Comparison of ENCODE assay signal across 8 mouse cellular contexts in the genomic region with DNA sequence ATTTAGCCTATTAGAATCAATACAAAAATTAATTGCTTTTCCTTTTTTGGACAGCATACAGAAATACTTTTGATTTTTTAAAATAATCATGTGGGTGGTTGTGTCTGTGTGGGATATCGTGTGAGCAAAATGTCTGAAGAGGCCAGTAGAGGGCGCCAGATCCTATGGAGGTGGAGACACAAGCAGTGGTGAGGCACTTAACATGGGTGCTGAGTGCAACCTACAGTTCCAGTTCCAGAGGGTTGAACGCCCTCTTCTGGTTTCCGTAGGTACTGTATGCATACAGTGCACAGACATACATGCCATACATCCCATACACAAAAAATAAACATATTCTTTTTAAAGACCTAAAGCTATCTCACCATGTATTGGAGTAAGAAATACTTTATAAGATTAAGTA.
DNase-seq lines count a peak whose midpoint lies in the region; ATAC-seq and TF ChIP-seq lines count a peak whose summit lies in the region.

No protein-coding gene starts in this region.

- no peak for TF ChIP-seq POLR2A in small intestine, adult 2 months (IDR thresholded peaks at IDR 0.05; ENCODE audit: low read depth, low read length)

- TF ChIP-seq CTCF in liver, postnatal 0 days (IDR thresholded peaks at IDR 0.05; ENCODE audit: low read depth): peak; percentile 73
- TF ChIP-seq CTCF in small intestine, adult 2 months (IDR thresholded peaks at IDR 0.05; ENCODE audit: extremely low read depth, insufficient read length, insufficient replicate concordance, low read depth, low read length): peak; percentile 66; the same call in 1 of the 2 replicates

- no peak for ATAC-seq in cerebellum, adult (ENCODE audit: insufficient number of reproducible peaks, low FRiP score, low TSS enrichment)
- ATAC-seq in liver, postnatal 0 days: peak; percentile 38

- H3K36me3 ChIP-seq in liver, postnatal 0 days (replicated peaks; ENCODE audit: insufficient read depth, low read length): no peaks in the 10 kb centered on the region
- no peaks in the 10 kb centered on the region for H3K36me3 ChIP-seq in small intestine, adult 2 months (ENCODE audit: control insufficient read depth, insufficient read depth, low read length)

- no peaks in the 10 kb centered on the region for H3K9me3 ChIP-seq in liver, postnatal 0 days (ENCODE audit: low read length)

- no peaks in the 10 kb centered on the region for H3K27me3 ChIP-seq in liver, postnatal 0 days (ENCODE audit: insufficient read depth, low read length)
- no peaks in the 10 kb centered on the region for H3K27me3 ChIP-seq in small intestine, adult 2 months (ENCODE audit: control insufficient read depth, insufficient read depth, low read length)

- H3K4me1 ChIP-seq in liver, postnatal 0 days (ENCODE audit: insufficient read depth): no peaks in the 10 kb centered on the region
- peaks cover 7% of the 10 kb centered on the region; the same call in 1 of the 2 replicates for H3K4me1 ChIP-seq in small intestine, adult 2 months (ENCODE audit: control insufficient read depth, insufficient read depth, insufficient read length, low read length)

- H3K9ac ChIP-seq in liver, postnatal 0 days (replicated peaks): no peak overlapping the region

- peak; percentile 17 for DNase-seq in cerebellum, adult 11 months
- peak; percentile 36 for DNase-seq in right cerebral cortex, adult 18-20 months
- no peak for DNase-seq in right cerebral cortex, postnatal 25 days
- DNase-seq in cerebellum, postnatal 25 days: peak; percentile 19 to 62
- peak; percentile 86 for DNase-seq in induced T-regulatory cell, adult 2 months (ENCODE audit: low read depth)
- DNase-seq in liver, postnatal 0 days: peak; percentile 67

- H3K4me3 ChIP-seq in liver, postnatal 0 days (ENCODE audit: low read depth, low read length): no peak overlapping the region
- no peak overlapping the region for H3K4me3 ChIP-seq in small intestine, adult 2 months (ENCODE audit: low read depth, low read length)

- no peak overlapping the region for H3K27ac ChIP-seq in liver, postnatal 0 days (ENCODE audit: low read depth)
- no peak overlapping the region for H3K27ac ChIP-seq in small intestine, adult 2 months (ENCODE audit: insufficient read depth, low read depth, low read length)

- H3K4me2 ChIP-seq in liver, postnatal 0 days (ENCODE audit: low read depth, low read length): no peak overlapping the region

- TF ChIP-seq EP300 in liver, postnatal 0 days (IDR thresholded peaks at IDR 0.05; ENCODE audit: low read depth): no peak

- 36% methylated on average over 4 of the region's 4 CpGs for WGBS in liver, postnatal 0 days (ENCODE audit: insufficient replicate concordance)
- WGBS in small intestine, adult 2 months: 55% methylated on average over 4 of the region's 4 CpGs
